Mouse (Mus musculus) liver, embryonic 15.5 days (tissue): ENCODE measurements around the gene Mogat2. TPM values are rescaled to one million over a fixed set of nuclear protein-coding genes. Genes with fewer than 3 reads are reported as not detected.

Experiments used
- ATAC-seq: fragments of 200-750 bp; cut with Nextera tagmentation; 2 replicates; pipeline ENCODE4 v1.8.0; 2017; ENCODE audit warnings: moderate number of reproducible peaks, mild to moderate bottlenecking, moderate library complexity; ENCODE audit not compliant: insufficient read depth
- H3K27ac ChIP-seq: fragments of 300-500 bp; sonication (generic); replicated peaks from 2 replicates; pipeline ENCODE4 v1.5.1; 2015; ENCODE audit warnings: mild to moderate bottlenecking, inconsistent platforms
- H3K27me3 ChIP-seq: fragments of 300-500 bp; sonication (generic); 2 replicates; pipeline ENCODE4 v1.6.1; 2015; ENCODE audit warnings: mild to moderate bottlenecking, inconsistent platforms
- H3K36me3 ChIP-seq: fragments of 300-500 bp; sonication (generic); replicated peaks from 2 replicates; pipeline ENCODE4 v1.6.1; 2015; ENCODE audit warnings: moderate library complexity, mild to moderate bottlenecking, inconsistent platforms
- H3K4me1 ChIP-seq: fragments of 300-500 bp; sonication (generic); replicated peaks from 2 replicates; pipeline ENCODE4 v1.6.1; 2015; ENCODE audit warnings: inconsistent platforms
- H3K4me2 ChIP-seq: fragments of 300-500 bp; sonication (generic); 2 replicates; pipeline ENCODE4 v1.6.1; 2015; ENCODE audit warnings: moderate library complexity, mild to moderate bottlenecking, inconsistent platforms
- H3K4me3 ChIP-seq: fragments of 300-500 bp; sonication (generic); replicated peaks from 2 replicates; pipeline ENCODE4 v1.5.1; 2015; ENCODE audit warnings: mild to moderate bottlenecking, inconsistent platforms
- H3K9ac ChIP-seq: fragments of 300-500 bp; sonication (generic); 2 replicates; pipeline ENCODE4 v1.6.1; 2015; ENCODE audit warnings: moderate library complexity, mild to moderate bottlenecking, inconsistent platforms
- H3K9me3 ChIP-seq: fragments of 300-500 bp; sonication (generic); replicated peaks from 2 replicates; pipeline ENCODE4 v1.6.1; 2016; ENCODE audit warnings: inconsistent platforms
- WGBS: fragments of 180-500 bp; shearing (Covaris S2); methylation state at CpG from one replicate; pipeline ENCODE4 v1.1.7; 2015; ENCODE audit warnings: mixed read lengths; ENCODE audit not compliant: insufficient replicate concordance; 5-methylcytosine and 5-hydroxymethylcytosine counted together
- polyA plus RNA-seq: library from polyadenylated mRNA; unstranded; fragments of >200 nt; fragmentation: Nextera tagmentation; extraction: Ambion mirVana; gene quantifications from 2 replicates; pipeline ENCODE4 v1.2.1, GENCODE M21; 2015

Gene Mogat2
- polyA plus RNA-seq, 1 experiment from 2014 or later: 30.7 TPM

DNA sequence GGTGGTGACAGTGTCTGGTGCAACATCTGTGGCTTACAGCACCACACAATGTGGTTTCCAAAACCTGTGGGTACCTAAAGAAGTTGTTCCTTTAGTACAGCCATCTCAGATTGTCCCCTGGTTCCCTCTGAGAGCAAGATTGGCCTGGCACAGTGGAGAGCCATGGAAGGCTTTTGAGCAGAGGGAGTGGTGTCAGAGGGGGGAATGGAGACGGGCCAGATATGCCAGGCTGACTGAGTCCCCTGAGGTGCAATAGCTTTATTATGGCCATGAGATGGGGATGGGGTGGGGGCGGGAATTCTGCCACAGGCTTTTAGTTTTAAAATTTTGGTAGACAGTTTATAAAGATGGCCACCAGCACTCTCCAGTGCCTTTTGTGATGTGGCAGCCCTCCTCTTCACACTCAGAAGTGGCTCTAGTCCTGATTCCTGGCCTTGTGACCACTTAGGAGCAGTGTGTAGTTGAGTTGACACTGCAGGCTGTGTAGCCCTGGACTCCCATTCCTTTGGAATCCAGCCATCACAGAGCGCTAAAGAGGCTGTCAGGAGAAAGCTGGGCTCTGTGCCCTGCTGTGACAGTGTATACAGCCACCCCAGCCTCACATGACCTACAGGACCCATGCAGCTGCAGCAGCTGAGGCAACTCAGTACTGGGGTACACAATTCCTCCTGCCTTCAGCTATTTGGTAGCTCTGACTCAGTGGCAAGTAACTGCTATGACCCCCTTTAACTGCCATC, 20.9 kb downstream of the Mogat2 start:
- Histone ChIP-seq H3K27ac (no peak overlapping the region), H3K36me3 (no peaks in the 10 kb centered on the region; the same call in 1 of the 2 replicates), H3K4me3 (no peak overlapping the region), H3K9me3 (no peaks in the 10 kb centered on the region), H3K27me3 (no peaks in the 10 kb centered on the region), H3K9ac (no peak overlapping the region), H3K4me1 (peaks cover 26% of the 10 kb centered on the region), H3K4me2 (no peak overlapping the region)
- 61% methylated on average over 3 of the region's 3 CpGs for WGBS
- peak; percentile 51 for ATAC-seq

DNA sequence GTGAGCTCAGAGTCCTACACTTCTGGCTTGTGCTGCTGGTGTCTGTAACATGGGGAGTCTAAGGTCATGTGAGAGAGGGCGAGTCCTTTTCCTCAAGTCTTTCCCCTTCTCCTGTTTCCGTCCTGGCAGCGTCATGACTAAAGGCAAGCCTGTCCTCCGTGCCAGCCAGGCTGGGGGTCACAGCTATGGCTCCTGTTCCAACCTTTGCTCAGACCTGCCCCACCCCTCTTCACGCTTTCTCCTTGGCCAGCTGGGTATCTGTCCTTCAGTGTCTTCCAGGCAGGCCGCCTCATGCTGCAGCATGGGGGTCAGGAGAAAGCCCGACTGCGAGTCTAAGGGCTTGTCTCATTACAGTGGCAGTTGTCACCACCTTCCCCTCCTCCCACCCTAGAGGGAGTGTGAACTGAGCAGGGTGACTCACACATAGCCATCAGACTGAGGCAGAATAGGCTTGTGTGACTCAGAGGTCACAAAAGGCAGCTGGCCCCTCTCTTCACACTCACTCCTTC, 23.0 kb downstream of the Mogat2 start:
- H3K36me3 ChIP-seq: no peaks in the 10 kb centered on the region
- H3K9me3 ChIP-seq: no peaks in the 10 kb centered on the region
- peaks cover 26% of the 10 kb centered on the region for H3K4me1 ChIP-seq
- no peak overlapping the region for H3K4me3 ChIP-seq
- H3K9ac ChIP-seq: no peak overlapping the region
- ATAC-seq: peak; percentile 26; the same call in 1 of the 2 replicates
- no peak overlapping the region for H3K27ac ChIP-seq
- H3K4me2 ChIP-seq: no peak overlapping the region
- 51% methylated on average over 8 of the region's 8 CpGs for WGBS
- no peaks in the 10 kb centered on the region for H3K27me3 ChIP-seq

DNA sequence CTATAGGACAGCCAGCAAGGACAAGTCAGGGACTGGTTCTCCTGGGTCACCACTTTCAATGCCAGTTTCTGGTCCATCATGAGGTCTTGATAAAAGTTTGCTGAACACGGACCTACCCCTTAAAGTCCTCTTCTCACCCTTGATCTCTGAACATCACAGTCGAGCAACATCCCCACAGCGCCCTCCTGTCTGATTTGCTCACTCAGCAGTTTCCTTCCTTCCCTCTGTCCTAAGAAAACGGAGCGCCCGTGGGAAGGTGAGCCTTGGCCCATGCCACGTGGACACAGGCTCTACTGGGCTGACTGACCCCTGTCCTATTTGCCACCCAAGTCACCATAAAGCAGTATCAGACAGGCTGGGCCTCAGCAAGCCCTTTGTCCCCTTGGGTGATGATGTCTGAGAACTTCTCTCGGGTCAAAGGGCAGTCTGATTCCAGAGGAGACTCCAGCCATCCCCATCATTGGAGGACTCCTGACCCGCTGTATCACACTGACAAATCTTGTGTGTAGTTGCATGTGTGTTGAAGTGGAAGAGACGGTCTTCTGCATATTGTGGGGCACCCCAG, 23.7 kb downstream of the Mogat2 start:
- no peak for ATAC-seq
- Histone ChIP-seq H3K9ac (no peak overlapping the region), H3K36me3 (no peaks in the 10 kb centered on the region), H3K27me3 (no peaks in the 10 kb centered on the region), H3K4me2 (no peak overlapping the region), H3K4me3 (no peak overlapping the region), H3K27ac (no peak overlapping the region), H3K9me3 (no peaks in the 10 kb centered on the region), H3K4me1 (peaks cover 26% of the 10 kb centered on the region)
- WGBS: 60% methylated on average over 10 of the region's 10 CpGs

DNA sequence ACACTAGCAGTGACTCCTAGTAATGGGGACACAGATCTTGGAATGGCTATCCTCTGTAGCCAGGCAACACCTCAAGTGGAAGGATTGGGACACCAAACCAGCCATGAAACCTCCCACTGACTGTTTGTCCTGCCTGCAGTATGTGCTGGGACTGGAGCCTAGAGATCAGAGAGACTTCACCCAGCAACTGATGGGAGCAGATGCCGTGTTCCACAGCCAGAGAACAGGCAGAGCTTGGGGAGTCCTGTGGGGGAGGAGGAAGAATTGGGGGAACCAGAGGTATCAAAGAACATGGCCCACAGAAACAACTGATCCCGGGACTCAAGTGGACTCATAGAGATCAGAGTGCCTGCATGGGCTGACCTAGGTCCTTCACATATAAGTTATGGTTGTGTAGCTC, 24.7 kb downstream of the Mogat2 start:
- Histone ChIP-seq H3K4me1 (peaks cover 26% of the 10 kb centered on the region), H3K4me2 (no peak overlapping the region), H3K36me3 (no peaks in the 10 kb centered on the region), H3K4me3 (no peak overlapping the region), H3K9me3 (no peaks in the 10 kb centered on the region), H3K9ac (no peak overlapping the region), H3K27ac (no peak overlapping the region), H3K27me3 (no peaks in the 10 kb centered on the region)
- ATAC-seq: no peak
- 54% methylated on average over 2 of the region's 2 CpGs for WGBS

DNA sequence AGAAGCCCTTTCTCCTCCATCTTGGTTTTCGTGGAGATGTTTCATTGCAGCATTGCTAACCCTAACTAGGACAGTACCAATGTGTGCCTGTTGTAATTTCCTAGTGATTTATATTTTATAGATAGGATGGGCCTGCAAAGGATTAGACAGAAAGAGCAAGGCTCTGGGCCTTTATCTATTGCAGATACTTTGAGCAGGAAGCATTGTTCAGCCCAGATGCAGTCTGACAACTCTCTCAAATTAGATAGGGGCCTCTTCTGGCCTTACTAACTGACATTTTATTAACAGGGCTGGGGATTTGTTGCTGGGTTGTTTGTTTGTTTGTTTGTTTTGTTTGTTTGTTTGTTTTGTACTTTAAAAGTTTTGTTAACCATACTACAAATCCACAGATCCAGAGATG, 25.4 kb downstream of the Mogat2 start:
- no peaks in the 10 kb centered on the region for H3K36me3 ChIP-seq
- H3K9me3 ChIP-seq: no peaks in the 10 kb centered on the region
- WGBS: 59% methylated on average over 1 of the region's 1 CpGs
- peaks cover 26% of the 10 kb centered on the region for H3K4me1 ChIP-seq
- no peak overlapping the region for H3K9ac ChIP-seq
- H3K4me2 ChIP-seq: no peak overlapping the region
- no peak overlapping the region for H3K27ac ChIP-seq
- no peak overlapping the region for H3K4me3 ChIP-seq
- no peaks in the 10 kb centered on the region for H3K27me3 ChIP-seq
- ATAC-seq: no peak

DNA sequence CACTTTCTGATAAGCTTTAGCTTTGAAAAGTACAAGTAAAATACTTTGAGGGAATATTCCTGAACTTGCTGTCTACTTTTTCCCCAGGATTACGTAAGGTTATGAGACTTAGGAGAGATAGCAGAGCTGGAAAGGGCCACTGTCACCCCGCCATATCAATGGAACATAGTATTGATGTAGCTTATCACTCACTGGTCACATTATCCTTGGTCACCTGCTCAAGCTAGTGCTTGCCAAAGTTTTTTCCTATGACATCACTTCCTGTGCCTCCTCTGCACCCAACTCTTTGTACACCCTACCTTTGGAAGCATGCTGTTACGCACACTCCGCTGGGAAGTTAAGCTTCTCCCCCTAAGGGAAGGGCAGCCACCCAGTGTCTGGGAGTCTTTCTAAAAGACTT, 29.7 kb downstream of the Mogat2 start:
- no peak overlapping the region for H3K27ac ChIP-seq
- H3K36me3 ChIP-seq: no peaks in the 10 kb centered on the region
- H3K4me2 ChIP-seq: no peak overlapping the region
- 79% methylated on average over 4 of the region's 4 CpGs for WGBS
- no peak for ATAC-seq
- H3K27me3 ChIP-seq: no peaks in the 10 kb centered on the region
- H3K9ac ChIP-seq: no peak overlapping the region
- no peaks in the 10 kb centered on the region for H3K9me3 ChIP-seq
- no peak overlapping the region for H3K4me3 ChIP-seq
- H3K4me1 ChIP-seq: peaks cover 17% of the 10 kb centered on the region

DNA sequence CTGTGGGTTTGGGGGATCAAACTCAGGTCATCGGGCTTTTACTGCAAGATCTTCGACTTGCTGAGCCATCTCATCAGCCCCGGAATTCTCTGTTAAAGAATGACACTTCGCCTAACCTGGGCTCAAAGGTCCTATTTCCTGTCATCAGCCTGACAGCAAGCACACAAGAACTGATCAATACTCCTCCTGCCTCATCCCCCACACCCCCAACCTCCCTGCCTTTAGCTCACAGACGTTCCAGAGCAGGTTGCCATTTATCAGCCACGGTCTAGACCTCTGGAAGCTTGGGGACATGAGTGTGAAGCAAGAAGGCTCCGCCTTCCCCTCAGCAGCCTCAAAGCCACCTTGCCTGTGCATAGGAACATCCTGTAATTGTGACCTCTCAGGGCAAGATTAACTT, 32.1 kb downstream of the Mogat2 start:
- H3K27ac ChIP-seq: no peak overlapping the region
- WGBS: 51% methylated on average over 7 of the region's 7 CpGs

DNA sequence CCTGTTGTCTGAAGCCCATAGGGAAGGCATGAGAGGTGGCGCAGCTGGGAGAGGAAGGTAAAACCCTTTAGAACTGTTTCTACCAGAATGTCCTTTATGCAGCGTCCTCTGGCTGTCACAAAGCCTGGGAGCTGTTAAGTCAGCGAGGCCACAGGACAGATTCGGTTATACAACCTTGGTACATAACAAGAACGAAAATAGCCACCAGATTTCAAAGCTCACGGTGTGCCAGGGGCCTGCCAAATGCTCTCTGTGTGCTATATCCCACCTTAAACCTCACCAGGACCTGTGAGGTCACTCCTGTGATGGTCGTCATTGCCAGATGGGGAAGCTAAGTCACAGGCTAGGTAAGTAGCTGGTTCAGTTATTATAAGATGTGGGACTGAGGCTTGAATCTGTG, 36.3 kb downstream of the Mogat2 start:
- Histone ChIP-seq H3K27ac (no peak overlapping the region), H3K4me3 (no peak overlapping the region), H3K36me3 (no peaks in the 10 kb centered on the region), H3K27me3 (no peaks in the 10 kb centered on the region), H3K9ac (no peak overlapping the region), H3K9me3 (no peaks in the 10 kb centered on the region), H3K4me1 (peaks cover 45% of the 10 kb centered on the region), H3K4me2 (no peak overlapping the region)
- no peak for ATAC-seq
- WGBS: 58% methylated on average over 7 of the region's 7 CpGs

More for the DNA sequence above, 32.1 kb downstream of the Mogat2 start:
- Histone ChIP-seq H3K4me3 (no peak overlapping the region), H3K9me3 (no peaks in the 10 kb centered on the region), H3K4me2 (no peak overlapping the region), H3K36me3 (no peaks in the 10 kb centered on the region), H3K9ac (no peak overlapping the region), H3K4me1 (peaks cover 26% of the 10 kb centered on the region), H3K27me3 (no peaks in the 10 kb centered on the region)
- ATAC-seq: peak; percentile 64

DNA sequence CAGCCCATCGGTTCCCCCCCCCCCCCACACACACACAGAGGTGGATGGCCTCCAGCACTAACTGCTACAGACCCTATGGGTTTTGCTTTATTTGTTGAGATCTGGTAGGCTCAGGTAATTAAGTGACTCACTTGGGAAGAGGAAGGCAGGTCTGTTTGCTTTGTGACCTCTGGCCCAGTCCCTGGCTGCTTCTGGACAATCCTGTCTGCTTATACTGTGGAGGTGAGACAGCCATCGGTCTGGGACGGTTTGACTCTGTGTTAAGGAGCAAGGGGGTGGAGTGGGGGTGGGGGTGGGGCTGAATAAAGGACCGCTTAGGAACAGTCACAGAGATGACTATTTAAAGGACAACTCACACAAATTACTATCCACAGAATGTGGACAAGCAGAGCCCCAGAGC, 38.1 kb downstream of the Mogat2 start:
- no peak overlapping the region for H3K9ac ChIP-seq
- no peak overlapping the region for H3K4me3 ChIP-seq
- peaks cover 38% of the 10 kb centered on the region for H3K4me1 ChIP-seq
- H3K4me2 ChIP-seq: no peak overlapping the region
- H3K9me3 ChIP-seq: no peaks in the 10 kb centered on the region
- H3K36me3 ChIP-seq: no peaks in the 10 kb centered on the region
- H3K27me3 ChIP-seq: no peaks in the 10 kb centered on the region
- H3K27ac ChIP-seq: no peak overlapping the region
- no peak; the same call in 1 of the 2 replicates for ATAC-seq
- WGBS: 33% methylated on average over 4 of the region's 4 CpGs

DNA sequence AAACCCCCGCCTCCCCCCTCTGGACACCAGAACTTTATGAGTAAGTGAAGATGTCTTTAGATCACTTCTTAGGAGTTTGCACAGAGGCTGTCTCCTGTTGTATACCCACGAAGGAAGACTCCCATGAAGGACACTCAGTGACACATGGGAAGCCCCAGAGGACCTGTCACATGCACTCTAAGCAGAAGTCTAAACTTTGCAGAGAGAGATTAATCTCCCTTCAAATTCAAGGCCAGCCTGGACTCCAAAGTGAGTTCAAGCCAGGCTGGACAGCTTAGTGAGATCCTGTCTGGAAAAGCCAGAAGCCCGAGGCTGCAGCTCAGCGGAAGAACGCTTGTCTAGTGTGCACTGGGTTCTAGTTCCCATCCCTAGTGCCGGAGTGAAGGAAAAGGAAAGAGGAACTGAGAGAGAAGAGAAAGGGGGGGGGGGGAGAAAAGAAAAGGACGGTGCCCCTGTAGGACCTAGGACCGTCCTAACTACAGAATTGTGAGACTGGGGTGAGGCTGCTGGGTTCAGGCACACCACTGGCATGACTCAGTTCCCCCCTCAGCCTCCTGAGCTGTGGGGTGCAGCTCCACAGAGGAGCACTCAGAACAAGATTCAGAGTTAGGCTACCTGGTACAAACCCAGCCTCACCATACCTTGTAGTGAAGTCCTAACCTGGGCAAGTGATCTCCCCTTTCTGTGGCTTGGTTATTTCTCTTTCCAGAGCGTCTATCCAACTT, 38.8 kb downstream of the Mogat2 start:
- Histone ChIP-seq H3K4me3 (no peak overlapping the region), H3K27me3 (no peaks in the 10 kb centered on the region), H3K9ac (no peak overlapping the region), H3K36me3 (no peaks in the 10 kb centered on the region), H3K27ac (no peak overlapping the region), H3K4me1 (peaks cover 32% of the 10 kb centered on the region), H3K9me3 (no peaks in the 10 kb centered on the region), H3K4me2 (no peak overlapping the region)
- no peak for ATAC-seq
- WGBS: 43% methylated on average over 9 of the region's 9 CpGs

DNA sequence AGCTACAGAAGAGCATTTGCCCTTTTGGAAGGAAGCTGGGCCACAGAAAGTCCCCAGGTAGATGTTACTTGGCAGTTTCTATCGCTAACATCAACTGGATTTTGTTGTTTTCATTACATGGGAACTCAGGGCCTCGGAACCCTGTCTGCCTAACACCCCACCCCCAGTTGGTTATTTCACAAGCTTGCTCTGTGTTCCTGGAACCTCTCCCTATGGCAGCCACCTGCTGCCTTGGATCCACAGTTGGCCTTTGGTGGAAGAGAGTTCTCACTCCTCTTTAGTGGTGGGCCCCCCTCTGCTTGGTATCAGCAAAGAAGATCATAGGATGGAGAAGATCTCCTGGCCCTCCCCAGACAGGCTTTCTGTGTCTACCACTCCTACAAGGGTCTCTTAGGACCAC, 39.6 kb downstream of the Mogat2 start:
- H3K9me3 ChIP-seq: no peaks in the 10 kb centered on the region
- H3K27ac ChIP-seq: no peak overlapping the region
- H3K4me1 ChIP-seq: peaks cover 29% of the 10 kb centered on the region
- no peaks in the 10 kb centered on the region for H3K27me3 ChIP-seq
- H3K36me3 ChIP-seq: no peaks in the 10 kb centered on the region
- H3K4me3 ChIP-seq: no peak overlapping the region
- H3K4me2 ChIP-seq: no peak overlapping the region
- H3K9ac ChIP-seq: no peak overlapping the region
- 60% methylated on average over 2 of the region's 2 CpGs for WGBS
- no peak for ATAC-seq
